Mouse (Mus musculus) A20 (cell line): ENCODE results near the gene Cavin4.
A peak's percentile ranks its signal among the peaks of the same experiment; 100 is the strongest.
"Not testable (repeated sequence)": the region's sequence is repeated elsewhere in the genome, so short reads cannot be mapped to it uniquely, and the experiment has no call there.

ENCODE experiments used
- DNase-seq: peaks from one replicate; pipeline ENCODE4 v3.0.0-alpha.2; 2011; ENCODE audit warnings: low read depth, low spot score

Gene Cavin4

GRCm38 (mm10) chr4:48672915-48673314 is 9.6 kb downstream of the Cavin4 start:
- no peak for DNase-seq

GRCm38 (mm10) chr4:48674412-48674811 is 11.1 kb downstream of the Cavin4 start:
- DNase-seq: peak; percentile 21

- no peak for DNase-seq
Observed at GRCm38 (mm10) chr4:48676570-48677185, 13.4 kb downstream of the Cavin4 start.

GRCm38 (mm10) chr4:48677276-48677675 is 14.0 kb downstream of the Cavin4 start:
- DNase-seq: no peak

GRCm38 (mm10) chr4:48677812-48678211 is 14.5 kb downstream of the Cavin4 start:
- DNase-seq: no peak

GRCm38 (mm10) chr4:48678793-48679192 is 15.5 kb downstream of the Cavin4 start:
- DNase-seq: no peak

- DNase-seq: not testable (repeated sequence)
Observed at GRCm38 (mm10) chr4:48679728-48680127, 16.4 kb downstream of the Cavin4 start.

- DNase-seq: no peak
Observed at GRCm38 (mm10) chr4:48680214-48680613, 16.9 kb downstream of the Cavin4 start.

- peak; percentile 83 for DNase-seq
Observed at GRCm38 (mm10) chr4:48680648-48681343, 17.5 kb downstream of the Cavin4 start.

- DNase-seq: no peak
Observed at GRCm38 (mm10) chr4:48683126-48683525, 19.8 kb downstream of the Cavin4 start.

- DNase-seq: not testable (repeated sequence)
Observed at GRCm38 (mm10) chr4:48683633-48684209, 20.4 kb downstream of the Cavin4 start.

GRCm38 (mm10) chr4:48684593-48685187 is 21.4 kb downstream of the Cavin4 start:
- no peak for DNase-seq

- DNase-seq: no peak
Observed at GRCm38 (mm10) chr4:48688148-48688547, 24.8 kb downstream of the Cavin4 start.

- peak; percentile 62 for DNase-seq
Observed at GRCm38 (mm10) chr4:48690640-48691039, 27.3 kb downstream of the Cavin4 start.

- DNase-seq: peak; percentile 61
Observed at GRCm38 (mm10) chr4:48691793-48692437, 28.6 kb downstream of the Cavin4 start.

GRCm38 (mm10) chr4:48692736-48693292 is 29.5 kb downstream of the Cavin4 start:
- DNase-seq: no peak

GRCm38 (mm10) chr4:48696706-48697105 is 33.4 kb downstream of the Cavin4 start:
- DNase-seq: no peak

- DNase-seq: no peak
Observed at GRCm38 (mm10) chr4:48697302-48697701, 34.0 kb downstream of the Cavin4 start.

GRCm38 (mm10) chr4:48715865-48716650 is 52.7 kb downstream of the Cavin4 start:
- DNase-seq: no peak

- DNase-seq: no peak
Observed at GRCm38 (mm10) chr4:48716817-48717216, 53.5 kb downstream of the Cavin4 start.
